15 mouse cellular contexts compared by ENCODE assay signal in the genomic region with DNA sequence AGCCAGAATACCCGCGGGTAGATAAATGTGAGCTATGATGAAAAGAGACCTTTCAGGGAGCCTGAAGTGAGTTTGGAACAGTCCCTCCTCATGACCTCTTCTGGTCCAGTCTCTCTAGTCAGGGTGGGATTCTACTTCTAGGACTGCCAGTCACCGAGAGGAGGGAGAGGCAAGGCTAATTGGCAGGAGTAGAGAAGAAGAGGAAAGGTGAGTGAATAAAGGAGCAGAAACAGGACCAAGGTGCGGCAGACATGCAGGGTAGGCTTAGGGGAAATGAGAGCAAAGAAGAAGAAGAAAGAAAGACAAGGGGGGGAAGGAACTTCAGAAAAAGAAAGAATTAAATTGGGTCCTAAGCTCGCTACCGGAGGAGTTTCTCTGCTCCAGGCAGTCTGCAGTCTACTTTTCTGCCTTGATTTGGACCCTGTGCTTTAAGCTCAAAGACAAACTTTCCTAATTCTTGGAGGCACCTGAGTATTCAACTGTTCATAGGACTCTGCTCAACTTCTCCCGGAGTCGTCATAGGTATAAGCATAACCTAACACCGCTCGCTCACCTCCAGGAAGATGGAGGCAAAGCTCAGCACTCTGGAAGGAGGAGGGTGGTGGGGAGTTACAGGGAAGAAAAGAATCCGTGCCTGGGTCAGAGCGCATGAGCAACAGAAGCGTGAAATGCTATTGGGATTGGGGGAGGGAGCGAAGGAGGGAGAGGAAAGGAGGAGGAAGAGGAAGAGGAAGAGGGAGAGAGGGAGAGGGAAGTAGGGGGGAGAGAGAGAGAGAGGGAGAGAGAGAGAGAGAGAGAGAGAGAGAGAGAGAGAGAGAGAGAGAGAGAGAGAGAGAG. TPM values are rescaled to one million over a fixed set of nuclear protein-coding genes. Genes with fewer than 3 reads are reported as not detected.
DNase-seq lines count a peak whose midpoint lies in the region; ATAC-seq and TF ChIP-seq lines count a peak whose summit lies in the region.
"Had no signal": no experiment of that assay in that cellular context is flagged by ENCODE, and none has a peak within 500 bp of the region (broad histone marks: within the 10 kb centered on the region; RNA-seq: fewer than 3 reads in every experiment).

No protein-coding gene starts in this region.

- 8% methylated on average over 14 of the region's 14 CpGs for WGBS in forebrain, embryonic 15.5 days
- 3% methylated on average over 14 of the region's 14 CpGs for WGBS in midbrain, embryonic 13.5 days

- peak overlapping the region; percentile 91 for H3K27ac ChIP-seq in forebrain, embryonic 15.5 days (replicated peaks)
- peak overlapping the region; percentile 92 for H3K27ac ChIP-seq in midbrain, embryonic 13.5 days
- H3K27ac ChIP-seq in left cerebral cortex, adult 2 months, result no peak overlapping the region
- H3K27ac ChIP-seq: kidney, embryonic 15.5 days; lung, embryonic 15.5 days had no signal

- DNase-seq in brain, adult 2 months (ENCODE audit: low read depth, low spot score), result peak; percentile 79
- peak; percentile 64 for DNase-seq in cerebellum, adult 8-10 months
- DNase-seq in kidney, adult 9 months, result no peak
- no peak for DNase-seq in left cerebral cortex, adult 8-10 months (ENCODE audit: low spot score in 2 of 2)
- no peak for DNase-seq in left cerebral cortex, adult 2 months (ENCODE audit: extremely low spot score in 1 of 2, low spot score in 2 of 2)
- no peak for DNase-seq in thymus, postnatal 36 days
- DNase-seq: right cerebral cortex, postnatal 4 days; thymus, adult 2 months had no signal

- no peaks in the 10 kb centered on the region for H3K36me3 ChIP-seq in forebrain, embryonic 15.5 days
- H3K36me3 ChIP-seq in midbrain, embryonic 13.5 days, result no peaks in the 10 kb centered on the region
- H3K36me3 ChIP-seq: kidney, embryonic 15.5 days; lung, embryonic 15.5 days had no signal

- ATAC-seq in forebrain, embryonic 15.5 days (replicated peaks), result 0 out of 2 replicates have a peak, but pooled peaks have one; percentile 47
- peak; percentile 56 for ATAC-seq in midbrain, embryonic 13.5 days

- peak overlapping the region; percentile 47 for H3K4me3 ChIP-seq in forebrain, embryonic 15.5 days
- H3K4me3 ChIP-seq in midbrain, embryonic 13.5 days (replicated peaks), result peak overlapping the region; percentile 54
- no peak overlapping the region for H3K4me3 ChIP-seq in left cerebral cortex, adult 2 months
- H3K4me3 ChIP-seq: kidney, embryonic 15.5 days; lung, embryonic 15.5 days; myocyte had no signal

- intact Hi-C loops in left cerebral cortex, adult 2 months (cut with DNase I), result no loop called here

- H3K27me3 ChIP-seq in forebrain, embryonic 15.5 days, result peaks cover 77% of the 10 kb centered on the region
- peaks cover 89% of the 10 kb centered on the region for H3K27me3 ChIP-seq in midbrain, embryonic 13.5 days

- no peak for TF ChIP-seq CTCF in left cerebral cortex, adult 2 months (IDR thresholded peaks at IDR 0.05)

- H3K4me2 ChIP-seq in forebrain, embryonic 15.5 days (replicated peaks), result peak overlapping the region; percentile 74
- peak overlapping the region; percentile 70 for H3K4me2 ChIP-seq in midbrain, embryonic 13.5 days (replicated peaks)
- H3K4me2 ChIP-seq: kidney, embryonic 15.5 days; lung, embryonic 15.5 days had no signal

- H3K9ac ChIP-seq in forebrain, embryonic 15.5 days (replicated peaks), result no peak overlapping the region
- peak overlapping the region; percentile 88 for H3K9ac ChIP-seq in midbrain, embryonic 13.5 days (replicated peaks)
- H3K9ac ChIP-seq: kidney, embryonic 15.5 days; lung, embryonic 15.5 days had no signal

- H3K9me3 ChIP-seq in forebrain, embryonic 15.5 days, result no peaks in the 10 kb centered on the region
- H3K9me3 ChIP-seq in midbrain, embryonic 13.5 days, result no peaks in the 10 kb centered on the region
- H3K9me3 ChIP-seq: kidney, embryonic 15.5 days; lung, embryonic 15.5 days had no signal

- H3K4me1 ChIP-seq in forebrain, embryonic 15.5 days, result peaks cover 23% of the 10 kb centered on the region
- H3K4me1 ChIP-seq in midbrain, embryonic 13.5 days (replicated peaks), result peaks cover 24% of the 10 kb centered on the region

RNA-seq across cellular contexts. Expression of a gene that starts 11.6 kb away (rescaled TPM):
- 9.6 and 9.8 TPM in 2 replicates for polyA plus RNA-seq in forebrain, embryonic 15.5 days (2015; fragmentation: Nextera tagmentation; extraction: Ambion mirVana)
- polyA plus RNA-seq in midbrain, embryonic 13.5 days (2015; fragmentation: Nextera tagmentation; extraction: Ambion mirVana), result 14.8 and 16.4 TPM in 2 replicates
- 10 to 100 TPM; 13.6 to 36.2 (median 24.1) TPM for total RNA-seq in left cerebral cortex, adult 8-10 months (2022)
- total RNA-seq in left cerebral cortex, adult 2 months (2021), result 10 to 100 TPM; 15.8 to 16.0 TPM
- total RNA-seq: common myeloid progenitor, adult 5-6 weeks had no signal
- polyA plus RNA-seq: kidney, embryonic 15.5 days had no signal

RNA-seq across cellular contexts. Expression of a gene that starts 15.0 kb away (rescaled TPM):
- polyA plus RNA-seq in forebrain, embryonic 15.5 days (2015; fragmentation: Nextera tagmentation; extraction: Ambion mirVana), result 46.2 and 55.0 TPM in 2 replicates
- 53.2 and 56.6 TPM in 2 replicates for polyA plus RNA-seq in midbrain, embryonic 13.5 days (2015; fragmentation: Nextera tagmentation; extraction: Ambion mirVana)
- 1 to 10 TPM; 3.2 to 8.1 (median 5.6) TPM for total RNA-seq in left cerebral cortex, adult 8-10 months (2022)
- 1 to 10 TPM; 4.0 to 4.6 TPM for total RNA-seq in left cerebral cortex, adult 2 months (2021)
- total RNA-seq: common myeloid progenitor, adult 5-6 weeks had no signal
- polyA plus RNA-seq: heart, embryonic 16.5 days; kidney, embryonic 15.5 days; lung, embryonic 15.5 days; thymus, adult 2 months had no signal

Comparison
In these comparisons a context has a peak if more than half of its experiments do, and no peak if none do; other contexts are left out.
1. DNase-seq: peak in brain, adult 2 months (single experiment) and cerebellum, adult 8-10 months (single experiment); none in kidney, adult 9 months (single experiment), left cerebral cortex, adult 8-10 months (0 of 2), left cerebral cortex, adult 2 months (0 of 2) and thymus, postnatal 36 days (0 of 2).